9 mouse cellular contexts compared by ENCODE assay signal in the genomic region with DNA sequence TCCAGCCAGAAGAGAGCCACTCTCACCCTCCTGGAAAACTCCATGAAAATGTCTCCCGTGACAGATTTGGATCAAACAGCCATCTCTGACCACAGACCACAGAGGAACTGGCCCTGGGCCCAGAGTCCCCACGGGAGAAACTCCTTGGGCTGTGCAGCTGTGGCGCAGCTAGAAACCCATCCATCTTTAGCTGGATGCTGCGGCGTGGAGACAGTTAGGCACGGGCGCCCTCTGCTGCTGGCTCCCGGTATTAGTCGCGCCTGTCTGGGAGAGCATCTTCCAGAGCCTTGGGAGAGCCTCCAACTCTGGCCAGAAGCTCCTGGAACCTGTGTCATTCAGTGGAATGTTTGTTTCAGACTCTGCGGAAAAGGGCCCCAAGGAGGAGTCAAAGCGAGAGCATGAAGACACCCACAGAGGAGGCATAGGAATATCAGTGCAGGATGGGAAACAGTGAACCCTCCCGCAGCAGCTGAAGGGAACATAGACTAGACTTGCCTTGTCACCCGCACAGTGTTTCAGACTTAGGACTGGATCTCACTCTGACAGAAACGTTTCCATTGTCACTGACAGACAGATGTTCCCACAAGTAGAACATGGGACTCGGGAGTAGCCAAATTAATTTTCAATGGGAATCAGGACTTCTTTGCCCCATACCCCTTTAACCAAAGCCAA. TPM values are rescaled to one million over a fixed set of nuclear protein-coding genes. Genes with fewer than 3 reads are reported as not detected.
A peak's percentile ranks its signal among the peaks of the same experiment; 100 is the strongest.
DNase-seq lines count a peak whose midpoint lies in the region; ATAC-seq and TF ChIP-seq lines count a peak whose summit lies in the region.
"Had no signal": no experiment of that assay in that cellular context is flagged by ENCODE, and none has a peak within 500 bp of the region (broad histone marks: within the 10 kb centered on the region; RNA-seq: fewer than 3 reads in every experiment).

No protein-coding gene starts in this region.

- 18% methylated on average over 16 of the region's 16 CpGs for WGBS in hindbrain, embryonic 15.5 days

- H3K27ac ChIP-seq in hindbrain, embryonic 15.5 days (replicated peaks), result no peak overlapping the region
- H3K27ac ChIP-seq: heart, embryonic 15.5 days had no signal

- no peaks in the 10 kb centered on the region for H3K9me3 ChIP-seq in hindbrain, embryonic 15.5 days
- H3K9me3 ChIP-seq: heart, embryonic 15.5 days had no signal

- H3K9ac ChIP-seq in hindbrain, embryonic 15.5 days, result no peak overlapping the region
- H3K9ac ChIP-seq: heart, embryonic 15.5 days had no signal

- no peaks in the 10 kb centered on the region for H3K27me3 ChIP-seq in Patski
- 0 out of 2 replicates have a peak, but pooled peaks cover 12% of the 10 kb centered on the region for H3K27me3 ChIP-seq in hindbrain, embryonic 15.5 days

- no peaks in the 10 kb centered on the region for H3K36me3 ChIP-seq in hindbrain, embryonic 15.5 days
- H3K36me3 ChIP-seq: heart, embryonic 15.5 days had no signal

- no peak overlapping the region for H3K4me3 ChIP-seq in hindbrain, embryonic 15.5 days
- H3K4me3 ChIP-seq: heart, embryonic 15.5 days had no signal

- DNase-seq in Patski (ENCODE audit: low read depth, low spot score), result no peak
- DNase-seq in cerebellum, postnatal 10 days, result peak; percentile 95 to 97
- DNase-seq in frontal cortex, postnatal 10 days (ENCODE audit: low spot score in 2 of 2), result peak; percentile 45 to 78
- DNase-seq in layer of hippocampus, postnatal 36 days, result peak; percentile 83 to 85
- peak; percentile 91 for DNase-seq in right cerebral cortex, postnatal 14 days
- DNase-seq in urinary bladder, postnatal 4 days (ENCODE audit: low spot score in 2 of 2), result peak; percentile 68 to 88

- H3K4me1 ChIP-seq in hindbrain, embryonic 15.5 days (replicated peaks), result peaks cover 5% of the 10 kb centered on the region
- H3K4me1 ChIP-seq: heart, embryonic 15.5 days had no signal

- peak; percentile 77 for ATAC-seq in Patski
- ATAC-seq in hindbrain, embryonic 15.5 days (ENCODE audit: low FRiP score, low read depth), result peak; percentile 90
- ATAC-seq in megakaryocyte, adult 5-6 weeks (ENCODE audit: poor library complexity, severe bottlenecking), result peak; percentile 82

- TF ChIP-seq CTCF in Patski (IDR thresholded peaks at IDR 0.05), result peak; percentile 90

- H3K4me2 ChIP-seq in hindbrain, embryonic 15.5 days, result peak overlapping the region; percentile 39
- H3K4me2 ChIP-seq: heart, embryonic 15.5 days had no signal

- CTCF ChIA-PET in Patski (lab: Charles Lee), result interaction anchor here (1.0 to 2.4 kb wide), 8 partner anchors 11 to 1746 kb away, joined by 3 to 8 read pairs (median 4); no protein-coding TSS in a partner anchor

- POLR2A ChIA-PET in Patski (lab: Charles Lee), result no interaction called here

- in situ Hi-C loops in Patski (cut with MboI; ENCODE audit: low pct_unique_long_range_greater_than_20kb), result loop anchor here (5.0 to 25.0 kb wide), 2 partner anchors 233 to 433 kb away; no protein-coding TSS in a partner anchor

RNA-seq across cellular contexts. Expression of gene Lmx1a, which starts 44.0 kb away (rescaled TPM):
- polyA plus RNA-seq in Patski (2021), result 0.06 TPM
- 9.4 and 11.5 TPM in 2 replicates for polyA plus RNA-seq in hindbrain, embryonic 15.5 days (2015; fragmentation: Nextera tagmentation; extraction: Ambion mirVana)
- under 1 TPM; 0.18 to 0.22 TPM for total RNA-seq in layer of hippocampus, postnatal 36 days (2021)
- not detected in 2 replicates for total RNA-seq in megakaryocyte, adult 5-6 weeks (2015)
- total RNA-seq in megakaryocyte, adult 5-6 weeks (2017), result not detected in 2 replicates

RNA-seq across cellular contexts. Expression of gene Rxrg, which starts 46.8 kb away (rescaled TPM):
- not detected for polyA plus RNA-seq in Patski (2021)
- 12.6 and 15.8 TPM in 2 replicates for polyA plus RNA-seq in hindbrain, embryonic 15.5 days (2015; fragmentation: Nextera tagmentation; extraction: Ambion mirVana)
- total RNA-seq in layer of hippocampus, postnatal 36 days (2021), result 1 to 10 TPM; 6.3 to 6.7 TPM
- not detected in 2 replicates for total RNA-seq in megakaryocyte, adult 5-6 weeks (2015)
- not detected in 2 replicates for total RNA-seq in megakaryocyte, adult 5-6 weeks (2017)

Comparison
In these comparisons a context has a peak if more than half of its experiments do, and no peak if none do; other contexts are left out.
1. RNA of gene Rxrg, which starts 46.8 kb away (total RNA-seq): 6.3 to 6.7 TPM in layer of hippocampus, postnatal 36 days; not detected in megakaryocyte, adult 5-6 weeks; every median in the first group is over 4 times any median in the second.
2. Peak in every context shown above with its lines, with median percentiles within 50 percentile points of each other: ATAC-seq.